Comparison of ENCODE assay signal across 18 mouse cellular contexts in the genomic region with DNA sequence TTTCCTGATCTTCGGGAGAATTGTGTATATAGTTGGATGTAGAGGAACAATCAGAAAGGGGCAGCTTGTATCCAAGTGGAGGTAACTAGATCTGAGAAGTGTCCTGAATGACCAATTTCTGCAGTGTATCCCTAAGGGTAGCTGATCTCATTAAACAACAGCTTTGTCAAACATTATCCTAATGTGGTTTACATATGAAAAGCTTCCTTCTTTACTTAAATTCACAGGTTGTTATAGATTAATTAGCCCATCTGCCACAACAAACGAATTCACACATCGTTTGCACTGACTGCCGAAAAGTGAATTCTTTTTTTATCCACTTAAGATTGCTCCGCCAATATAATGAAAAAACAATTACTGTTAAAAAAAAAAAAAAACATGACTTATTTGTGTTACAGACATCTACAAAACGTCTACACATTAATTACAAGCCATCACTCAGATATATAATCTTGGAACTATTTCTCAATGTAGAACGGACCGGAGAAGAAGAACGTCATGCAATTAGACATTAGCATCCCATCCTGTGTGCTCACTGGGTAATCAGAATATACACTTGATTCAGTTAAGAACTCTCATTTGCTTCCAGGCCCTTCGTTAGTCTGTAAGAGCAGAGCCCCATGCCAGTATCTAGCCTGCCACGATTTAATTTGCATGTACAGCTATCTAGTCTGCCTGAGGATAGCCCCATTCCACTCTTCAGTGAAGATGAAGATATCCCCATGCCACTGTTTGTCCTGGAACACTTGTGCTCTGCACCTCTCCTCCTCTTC.
"Had no signal": no experiment of that assay in that cellular context is flagged by ENCODE, and none has a peak within 500 bp of the region (broad histone marks: within the 10 kb centered on the region; RNA-seq: fewer than 3 reads in every experiment).

No protein-coding gene starts in this region.

- H3K36me3 ChIP-seq: midbrain, embryonic 10.5 days; midbrain, embryonic 12.5 days; stomach, embryonic 15.5 days had no signal

- H3K4me1 ChIP-seq: midbrain, embryonic 10.5 days; midbrain, embryonic 12.5 days; stomach, embryonic 15.5 days had no signal

- H3K27me3 ChIP-seq: midbrain, embryonic 12.5 days; stomach, embryonic 15.5 days had no signal

- DNase-seq: lung, adult 18-20 months; lung, embryonic 14.5 days; lung, postnatal 10 days; lung, postnatal 4 days; midbrain, embryonic 14.5 days; right cerebral cortex, adult 18-20 months; right cerebral cortex, postnatal 25 days; right cerebral cortex, postnatal 4 days; spleen, adult 18-20 months; thymus, adult 2 months; thymus, postnatal 25 days; thymus, postnatal 4 days had no signal

- H3K9me3 ChIP-seq: midbrain, embryonic 10.5 days; midbrain, embryonic 12.5 days; stomach, embryonic 15.5 days had no signal

- H3K4me2 ChIP-seq: lung, embryonic 14.5 days; midbrain, embryonic 12.5 days; stomach, embryonic 15.5 days had no signal

- H3K27ac ChIP-seq: midbrain, embryonic 10.5 days; midbrain, embryonic 12.5 days; stomach, embryonic 15.5 days; stomach, postnatal 0 days had no signal

- H3K4me3 ChIP-seq: midbrain, embryonic 10.5 days; midbrain, embryonic 12.5 days; myocyte; stomach, embryonic 15.5 days had no signal

- H3K9ac ChIP-seq: lung, embryonic 14.5 days; midbrain, embryonic 12.5 days; stomach, embryonic 15.5 days had no signal

- ATAC-seq: midbrain, embryonic 16.5 days had no signal
